Mouse (Mus musculus): Measurements from ENCODE around the gene Lin52. TPM values are rescaled to one million over a fixed set of nuclear protein-coding genes. Genes with fewer than 3 reads are reported as not detected.

The Lin52 gene
- polyA plus RNA-seq, 1 experiment from 2014 or later = 15.3 TPM

- no peaks in the 10 kb centered on the region for H3K9me3 ChIP-seq (replicated peaks)
- 40% methylated on average over 8 of the region's 8 CpGs for WGBS (ENCODE audit: insufficient replicate concordance)
Measured at GRCm38 (mm10) chr12:84548251-84548650, 97.0 kb downstream of the Lin52 start.

DNA sequence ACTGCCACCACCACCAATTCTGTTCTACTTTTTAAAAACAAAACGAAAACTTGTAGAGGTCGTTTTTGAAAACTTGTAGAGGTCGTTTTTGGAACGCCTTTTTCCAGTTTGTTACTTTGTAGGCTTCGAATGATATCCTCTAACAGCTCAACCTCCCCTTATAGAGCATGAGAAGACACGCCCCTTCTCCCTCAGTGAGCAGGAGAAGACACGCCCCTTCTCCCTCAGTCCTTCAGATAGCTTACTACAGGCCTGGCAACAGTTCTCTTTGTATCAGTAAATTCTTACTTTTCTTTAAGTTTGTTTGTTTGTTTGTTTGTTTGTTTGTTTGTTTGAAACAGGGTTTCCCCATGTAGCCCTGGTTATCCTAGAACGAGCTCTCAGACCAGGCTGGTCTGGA, 104.0 kb downstream of the Lin52 start:
- H3K9me3 ChIP-seq (replicated peaks) = no peaks in the 10 kb centered on the region
- no peak for ATAC-seq
- no peak overlapping the region for H3K4me2 ChIP-seq
- H3K4me3 ChIP-seq = no peak overlapping the region
- H3K36me3 ChIP-seq = no peaks in the 10 kb centered on the region
- H3K27me3 ChIP-seq (replicated peaks) = peaks cover 23% of the 10 kb centered on the region
- H3K27ac ChIP-seq = no peak overlapping the region
- no peak overlapping the region for H3K9ac ChIP-seq
- WGBS (ENCODE audit: insufficient replicate concordance) = 45% methylated on average over 8 of the region's 8 CpGs
- no peaks in the 10 kb centered on the region for H3K4me1 ChIP-seq

More at GRCm38 (mm10) chr12:84548251-84548650, 97.0 kb downstream of the Lin52 start:
- Histone ChIP-seq H3K9ac (no peak overlapping the region), H3K4me2 (no peak overlapping the region), H3K36me3 (no peaks in the 10 kb centered on the region), H3K27me3 (replicated peaks) (peaks cover 15% of the 10 kb centered on the region), H3K27ac (no peak overlapping the region), H3K4me3 (no peak overlapping the region), H3K4me1 (no peaks in the 10 kb centered on the region)
- no peak for ATAC-seq

DNA sequence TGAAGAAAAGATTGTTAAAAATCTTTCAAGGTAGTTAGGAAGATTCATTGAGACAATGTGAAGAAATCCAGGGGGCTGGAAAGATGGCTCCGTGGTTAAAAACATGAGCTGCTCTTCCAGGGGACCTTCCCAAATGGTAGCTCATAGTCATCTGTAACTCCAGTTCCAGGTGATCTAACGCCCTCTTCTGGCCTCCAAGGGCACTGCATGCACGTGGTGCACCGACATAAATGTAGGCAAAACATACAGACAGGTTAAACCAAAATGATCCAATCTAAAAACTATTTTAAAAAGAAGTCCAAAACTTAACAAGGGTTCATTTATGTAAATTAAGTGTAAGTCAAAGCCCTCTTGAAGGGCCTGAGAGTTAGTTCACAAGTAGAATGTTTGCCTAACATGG, 111.3 kb downstream of the Lin52 start:
- 41% methylated on average over 4 of the region's 4 CpGs for WGBS (ENCODE audit: insufficient replicate concordance)

DNA sequence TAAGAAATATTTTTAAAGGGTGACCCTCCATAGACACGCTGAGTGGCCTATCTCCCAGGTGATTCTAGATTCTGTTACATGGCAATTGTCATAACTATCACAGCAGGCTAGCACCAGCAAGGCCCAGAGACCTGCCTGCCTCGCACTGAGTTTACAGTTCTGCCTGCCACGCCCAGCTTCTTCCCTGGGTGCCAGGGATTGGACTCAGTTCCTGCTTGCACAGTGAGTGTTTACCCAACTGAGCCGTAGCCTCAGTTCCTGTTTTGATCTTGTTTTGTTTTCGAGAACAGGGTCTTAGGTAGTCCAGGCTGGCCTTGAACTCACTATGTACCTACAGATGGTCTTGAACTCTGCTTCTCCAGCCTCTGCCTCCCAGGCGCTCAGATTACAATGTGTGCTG, 116.4 kb downstream of the Lin52 start:
- Histone ChIP-seq H3K9ac (no peak overlapping the region), H3K27ac (no peak overlapping the region), H3K4me3 (no peak overlapping the region), H3K4me1 (no peaks in the 10 kb centered on the region), H3K4me2 (no peak overlapping the region), H3K9me3 (replicated peaks) (no peaks in the 10 kb centered on the region), H3K27me3 (replicated peaks) (peaks cover 95% of the 10 kb centered on the region), H3K36me3 (no peaks in the 10 kb centered on the region)
- ATAC-seq = no peak
- WGBS (ENCODE audit: insufficient replicate concordance) = 48% methylated on average over 6 of the region's 6 CpGs

More for the DNA sequence above, 111.3 kb downstream of the Lin52 start:
- H3K27ac ChIP-seq = no peak overlapping the region
- no peaks in the 10 kb centered on the region for H3K9me3 ChIP-seq (replicated peaks)
- no peak overlapping the region for H3K9ac ChIP-seq
- no peaks in the 10 kb centered on the region for H3K4me1 ChIP-seq
- no peak for ATAC-seq
- H3K4me2 ChIP-seq = no peak overlapping the region
- H3K4me3 ChIP-seq = no peak overlapping the region
- H3K27me3 ChIP-seq (replicated peaks) = peaks cover 50% of the 10 kb centered on the region
- no peaks in the 10 kb centered on the region for H3K36me3 ChIP-seq

- ATAC-seq = no peak
- 6% methylated on average over 25 of the region's 25 CpGs for WGBS (ENCODE audit: insufficient replicate concordance)
- H3K9ac ChIP-seq = no peak within 1 kb of the TSS
- H3K4me2 ChIP-seq = no peak within 1 kb of the TSS
- H3K27me3 ChIP-seq (replicated peaks) = peaks cover 97% of the 10 kb centered on the region
- no peak within 1 kb of the TSS for H3K4me3 ChIP-seq
- no peak within 1 kb of the TSS for H3K27ac ChIP-seq
- H3K4me1 ChIP-seq = no peaks in the 10 kb centered on the region
- H3K36me3 ChIP-seq = no peaks in the 10 kb centered on the region
- no peaks in the 10 kb centered on the region for H3K9me3 ChIP-seq (replicated peaks)
Measured at GRCm38 (mm10) chr12:84569336-84569970, 118.2 kb downstream of the Lin52 start, which contains the start of gene Vsx2. Gene Vsx2 (plus strand): TSS chr12:84569762.

- no peaks in the 10 kb centered on the region for H3K9me3 ChIP-seq (replicated peaks)
- no peak overlapping the region for H3K4me2 ChIP-seq
- no peak overlapping the region for H3K9ac ChIP-seq
- H3K36me3 ChIP-seq = no peaks in the 10 kb centered on the region
- 4% methylated on average over 40 of the region's 40 CpGs for WGBS (ENCODE audit: insufficient replicate concordance)
- ATAC-seq = no peak
- H3K27me3 ChIP-seq (replicated peaks) = peaks cover 98% of the 10 kb centered on the region
- no peaks in the 10 kb centered on the region for H3K4me1 ChIP-seq
- H3K4me3 ChIP-seq = no peak overlapping the region
- H3K27ac ChIP-seq = no peak overlapping the region
Measured at GRCm38 (mm10) chr12:84569976-84570693, 118.9 kb downstream of the Lin52 start.

DNA sequence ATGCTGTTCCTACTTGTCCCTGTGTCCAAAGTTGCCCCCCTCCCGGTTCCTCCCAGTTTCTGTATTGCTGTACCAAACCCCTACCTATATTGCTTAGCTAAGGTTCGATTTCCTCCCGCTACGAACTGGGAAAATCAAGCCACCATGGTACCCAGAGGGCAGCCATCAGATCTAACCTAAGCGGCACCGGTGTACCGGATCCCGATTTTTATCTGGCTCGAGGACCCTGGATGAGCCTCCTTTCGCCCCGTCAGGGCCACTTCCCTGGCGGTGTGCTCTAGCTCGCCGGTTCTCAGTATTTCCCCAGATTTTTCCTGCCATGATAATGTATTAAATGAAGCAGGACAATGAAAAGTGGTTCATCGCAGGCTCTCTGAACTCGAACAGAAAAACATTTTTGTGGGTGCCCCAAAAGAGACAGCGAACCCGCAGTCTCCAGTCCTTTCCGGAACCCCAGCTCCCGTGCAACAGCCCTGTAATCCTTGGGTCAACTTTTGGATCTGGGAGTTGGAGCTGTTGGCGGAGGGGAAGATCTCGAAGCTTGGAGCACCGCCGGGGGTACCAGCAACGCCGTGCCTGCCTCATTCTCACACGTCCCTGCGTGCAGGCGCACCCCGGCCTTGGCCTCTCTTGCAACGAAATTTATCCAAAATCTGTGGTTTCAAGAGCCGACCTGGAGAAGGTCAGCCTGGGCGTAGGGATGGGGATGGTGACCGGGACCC, 119.6 kb downstream of the Lin52 start:
- no peak overlapping the region for H3K9ac ChIP-seq
- WGBS (ENCODE audit: insufficient replicate concordance) = 4% methylated on average over 34 of the region's 34 CpGs
- peaks cover 99% of the 10 kb centered on the region for H3K27me3 ChIP-seq (replicated peaks)
- H3K36me3 ChIP-seq = no peaks in the 10 kb centered on the region
- H3K27ac ChIP-seq = no peak overlapping the region
- no peaks in the 10 kb centered on the region for H3K9me3 ChIP-seq (replicated peaks)
- no peaks in the 10 kb centered on the region for H3K4me1 ChIP-seq
- no peak for ATAC-seq
- no peak overlapping the region for H3K4me3 ChIP-seq
- no peak overlapping the region for H3K4me2 ChIP-seq

GRCm38 (mm10) chr12:84571466-84572340, 120.5 kb downstream of the Lin52 start:
- WGBS (ENCODE audit: insufficient replicate concordance) = 4% methylated on average over 43 of the region's 43 CpGs
- Histone ChIP-seq H3K4me2 (no peak overlapping the region), H3K27me3 (replicated peaks) (peaks cover 100% of the 10 kb centered on the region), H3K4me3 (no peak overlapping the region), H3K9ac (no peak overlapping the region), H3K27ac (no peak overlapping the region), H3K9me3 (replicated peaks) (no peaks in the 10 kb centered on the region), H3K4me1 (no peaks in the 10 kb centered on the region), H3K36me3 (no peaks in the 10 kb centered on the region)
- ATAC-seq = no peak

- Histone ChIP-seq H3K27me3 (replicated peaks) (peaks cover 100% of the 10 kb centered on the region), H3K9me3 (replicated peaks) (no peaks in the 10 kb centered on the region), H3K9ac (no peak overlapping the region), H3K27ac (no peak overlapping the region), H3K36me3 (no peaks in the 10 kb centered on the region), H3K4me2 (no peak overlapping the region), H3K4me1 (no peaks in the 10 kb centered on the region), H3K4me3 (no peak overlapping the region)
- no peak for ATAC-seq
- 6% methylated on average over 7 of the region's 7 CpGs for WGBS (ENCODE audit: insufficient replicate concordance)
Measured at GRCm38 (mm10) chr12:84572341-84572720, 121.1 kb downstream of the Lin52 start.

DNA sequence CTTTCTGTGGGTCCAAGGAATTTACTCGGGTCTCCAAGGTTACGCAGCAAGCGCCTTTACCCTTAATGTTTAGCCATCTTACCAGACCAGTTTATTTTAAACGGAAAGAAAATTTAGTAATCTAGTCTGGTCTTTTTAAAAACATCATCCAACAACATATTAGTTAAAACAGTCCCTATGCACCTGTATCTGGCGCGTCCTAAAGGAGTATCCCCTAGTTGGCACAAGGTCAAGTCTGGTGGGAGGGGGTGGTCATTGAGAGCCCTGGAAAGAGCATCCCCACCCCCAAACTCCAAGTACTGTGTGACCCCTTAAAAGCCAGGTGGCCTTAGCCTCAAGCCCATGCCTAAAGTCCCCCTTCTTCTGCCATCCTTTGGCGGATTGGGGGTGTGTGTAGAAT, 121.9 kb downstream of the Lin52 start:
- no peak for ATAC-seq

GRCm38 (mm10) chr12:84577768-84578439, 126.7 kb downstream of the Lin52 start:
- Histone ChIP-seq H3K27me3 (replicated peaks) (peaks cover 63% of the 10 kb centered on the region), H3K9ac (no peak overlapping the region), H3K4me3 (no peak overlapping the region), H3K9me3 (replicated peaks) (no peaks in the 10 kb centered on the region), H3K4me2 (no peak overlapping the region), H3K36me3 (no peaks in the 10 kb centered on the region), H3K4me1 (no peaks in the 10 kb centered on the region), H3K27ac (no peak overlapping the region)
- 73% methylated on average over 11 of the region's 11 CpGs for WGBS (ENCODE audit: insufficient replicate concordance)
- no peak for ATAC-seq

More for the DNA sequence above, 121.9 kb downstream of the Lin52 start:
- WGBS (ENCODE audit: insufficient replicate concordance) = 22% methylated on average over 7 of the region's 7 CpGs
- Histone ChIP-seq H3K4me3 (no peak overlapping the region), H3K9me3 (replicated peaks) (no peaks in the 10 kb centered on the region), H3K36me3 (no peaks in the 10 kb centered on the region), H3K27me3 (replicated peaks) (peaks cover 100% of the 10 kb centered on the region), H3K9ac (no peak overlapping the region), H3K27ac (no peak overlapping the region), H3K4me1 (no peaks in the 10 kb centered on the region), H3K4me2 (no peak overlapping the region)

Data from liver, embryonic 12.5 days (tissue).